ENCODE assay signal across 12 mouse cellular contexts in genomic region chr7:110715545-110715944, GRCm38 (mm10). TPM values are rescaled to one million over a fixed set of nuclear protein-coding genes. Genes with fewer than 3 reads are reported as not detected.
A peak's percentile ranks its signal among the peaks of the same experiment; 100 is the strongest.
DNase-seq lines count a peak whose midpoint lies in the region; ATAC-seq and TF ChIP-seq lines count a peak whose summit lies in the region.
"Had no signal": no experiment of that assay in that cellular context is flagged by ENCODE, and none has a peak within 500 bp of the region (broad histone marks: within the 10 kb centered on the region; RNA-seq: fewer than 3 reads in every experiment).

No protein-coding gene starts in this region.

- TF ChIP-seq EP300 in stomach, postnatal 0 days (optimal IDR thresholded peaks at IDR 0.05) = no peak

- no peaks in the 10 kb centered on the region for H3K9me3 ChIP-seq in stomach, postnatal 0 days (ENCODE audit: control insufficient read depth, low read length)
- H3K9me3 ChIP-seq: stomach, embryonic 15.5 days had no signal

- no peak overlapping the region for H3K4me3 ChIP-seq in stomach, postnatal 0 days (ENCODE audit: low read depth, low read length)
- H3K4me3 ChIP-seq: limb, embryonic 15.5 days; stomach, embryonic 15.5 days had no signal

- ATAC-seq in stomach, postnatal 0 days (ENCODE audit: low FRiP score, low TSS enrichment) = peak; percentile 36; the same call in 1 of the 2 replicates

- no peak overlapping the region for H3K4me2 ChIP-seq in stomach, postnatal 0 days (replicated peaks; ENCODE audit: low read depth)
- H3K4me2 ChIP-seq: limb, embryonic 15.5 days; stomach, embryonic 15.5 days had no signal

- no peaks in the 10 kb centered on the region for H3K27me3 ChIP-seq in stomach, postnatal 0 days (ENCODE audit: control insufficient read depth, insufficient read depth, low read length)
- H3K27me3 ChIP-seq: limb, embryonic 15.5 days; stomach, embryonic 15.5 days had no signal

- peak; percentile 27 for DNase-seq in gastrocnemius, adult 18-20 months (ENCODE audit: low spot score)
- DNase-seq in gastrocnemius, adult 8-10 months (ENCODE audit: low spot score in 2 of 2) = no peak
- DNase-seq in right cerebral cortex, adult 2 months (ENCODE audit: low spot score in 2 of 2) = peak; percentile 26 to 47
- DNase-seq in right cerebral cortex, postnatal 14 days = no peak
- peak; percentile 37 to 50 for DNase-seq in layer of hippocampus, postnatal 36 days
- no peak for DNase-seq in stomach, postnatal 0 days (ENCODE audit: low spot score)
- DNase-seq in cerebellum, adult 8-10 months = no peak
- no peak for DNase-seq in kidney, adult 8-10 months
- DNase-seq: cerebellum, adult 9-11 months; kidney, adult 2 months had no signal

- 69% methylated on average over 6 of the region's 6 CpGs for WGBS in stomach, postnatal 0 days

- H3K36me3 ChIP-seq in stomach, postnatal 0 days (ENCODE audit: control insufficient read depth, insufficient read depth, low read length) = no peaks in the 10 kb centered on the region
- H3K36me3 ChIP-seq: limb, embryonic 15.5 days; stomach, embryonic 15.5 days had no signal

- no peak for TF ChIP-seq CTCF in stomach, postnatal 0 days (IDR thresholded peaks at IDR 0.05; ENCODE audit: low read depth)

- no peak overlapping the region for H3K27ac ChIP-seq in stomach, postnatal 0 days (replicated peaks)
- H3K27ac ChIP-seq: limb, embryonic 15.5 days; stomach, embryonic 15.5 days had no signal

- H3K9ac ChIP-seq in stomach, postnatal 0 days (ENCODE audit: low read length) = no peak overlapping the region
- H3K9ac ChIP-seq: limb, embryonic 15.5 days; stomach, embryonic 15.5 days had no signal

- H3K4me1 ChIP-seq in stomach, postnatal 0 days (replicated peaks; ENCODE audit: control insufficient read depth, insufficient read depth) = no peaks in the 10 kb centered on the region
- H3K4me1 ChIP-seq: limb, embryonic 15.5 days; stomach, embryonic 15.5 days had no signal

RNA-seq across cellular contexts. Expression of gene Ampd3, which starts 52.5 kb away (rescaled TPM):
- total RNA-seq in gastrocnemius, adult 18-20 months (2021) = 10 to 100 TPM; 10.8 to 15.2 TPM
- 10 to 100 TPM in 2 of 4 experiments, 1 to 10 TPM in 2; 7.4 to 11.7 (median 9.5) TPM for total RNA-seq in gastrocnemius, adult 8-10 months (2022)
- total RNA-seq in layer of hippocampus, postnatal 36 days (2021) = 10 to 100 TPM; 20.1 to 23.1 TPM
- 4.7 and 5.2 TPM in 2 replicates for polyA plus RNA-seq in stomach, postnatal 0 days (2015; fragmentation: Nextera tagmentation; extraction: Ambion mirVana)

Comparison
In these comparisons a context has a peak if more than half of its experiments do, and no peak if none do; other contexts are left out.
1. DNase-seq: peak in gastrocnemius, adult 18-20 months (single experiment), right cerebral cortex, adult 2 months (2 of 2) and layer of hippocampus, postnatal 36 days (2 of 2); none in gastrocnemius, adult 8-10 months (0 of 2), right cerebral cortex, postnatal 14 days (single experiment), stomach, postnatal 0 days (single experiment), cerebellum, adult 8-10 months (single experiment) and kidney, adult 8-10 months (0 of 2).